Mouse (Mus musculus) forelimb bud, embryonic 11.5 days (tissue): ENCODE data around the gene B3gnt8.

Experiments used
- DNase-seq: peaks from one replicate; pipeline ENCODE4 v3.0.0-alpha.2; 2012; ENCODE audit warnings: low read depth, low spot score

The B3gnt8 gene

DNA sequence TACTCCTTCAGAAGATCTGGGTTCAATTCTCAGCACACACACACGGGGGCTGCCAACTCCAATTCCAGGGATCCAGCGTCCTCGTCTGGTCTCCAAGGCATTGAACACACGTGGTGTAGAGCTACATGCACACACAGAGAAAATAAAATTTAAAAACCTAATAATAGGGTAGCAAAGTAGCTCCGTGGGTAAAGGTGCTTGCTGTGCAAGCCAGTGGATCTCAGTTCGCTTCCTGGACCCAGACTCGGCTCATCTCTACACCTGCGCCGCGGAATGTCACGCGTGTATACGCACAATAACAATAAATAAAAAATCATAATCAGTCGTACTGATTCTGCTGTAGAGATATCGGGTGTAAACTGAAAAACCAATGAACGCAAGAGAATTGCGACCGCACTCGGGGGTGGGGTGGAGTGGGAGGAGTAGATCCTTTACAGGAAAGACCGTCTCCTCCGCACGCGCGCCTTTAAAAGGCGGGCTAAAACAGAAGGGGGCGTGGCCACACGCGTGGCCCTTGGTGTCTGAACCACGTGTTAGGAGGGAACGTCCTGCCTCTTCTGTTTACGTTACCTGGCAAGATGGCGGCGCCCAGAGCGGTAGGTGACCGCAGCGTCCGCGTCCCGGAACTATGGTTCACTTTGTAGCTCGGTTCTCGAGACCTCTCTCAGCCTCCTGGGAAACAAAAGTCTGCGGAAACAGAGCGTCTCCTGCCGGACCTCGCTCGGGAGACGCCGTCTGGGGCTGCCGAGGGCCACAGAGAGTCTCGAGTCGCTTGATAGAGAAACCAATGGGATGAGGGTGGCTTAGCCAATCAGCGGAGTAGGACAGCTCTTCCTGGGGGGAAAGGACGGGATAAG, 7.4 kb upstream of the B3gnt8 start, which contains the start of gene Dmac2:
Gene Dmac2 (plus strand): TSS at position 550 of the 857 bp plus-strand sequence.
- peak; percentile 94 for DNase-seq

DNA sequence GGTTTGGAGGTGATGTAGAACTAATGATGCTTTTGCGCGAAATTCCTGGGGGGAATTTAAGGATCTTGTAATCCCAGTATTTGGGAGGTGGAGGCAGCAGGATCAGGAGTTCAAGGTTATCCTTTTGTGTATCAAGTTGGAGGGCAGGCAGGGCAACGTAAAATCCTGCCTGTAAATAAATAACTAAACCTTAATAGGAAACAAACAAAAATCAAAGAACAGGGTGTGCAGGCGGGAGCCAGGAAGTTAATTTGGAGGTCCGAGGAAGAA, 6.8 kb upstream of the B3gnt8 start:
- DNase-seq = no peak

DNA sequence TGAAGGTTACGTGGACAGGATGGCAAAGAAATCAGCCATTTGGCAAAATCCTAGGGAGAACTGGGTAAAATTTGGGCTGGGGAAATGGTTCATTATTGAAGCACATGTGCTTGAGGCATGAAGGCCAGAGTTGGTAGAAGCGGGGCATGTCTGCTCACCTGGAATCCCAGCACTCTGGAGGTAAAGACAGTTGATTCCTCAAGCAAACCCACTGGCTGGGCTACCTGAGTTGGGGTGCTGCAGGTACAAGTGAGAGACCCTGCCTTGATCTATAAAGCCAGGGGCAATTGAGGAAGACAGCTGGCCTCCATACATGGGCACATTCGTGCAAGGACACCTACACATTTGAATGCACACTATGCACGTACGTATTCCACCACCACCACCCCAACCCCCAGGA, 6.4 kb upstream of the B3gnt8 start:
- DNase-seq = no peak

DNA sequence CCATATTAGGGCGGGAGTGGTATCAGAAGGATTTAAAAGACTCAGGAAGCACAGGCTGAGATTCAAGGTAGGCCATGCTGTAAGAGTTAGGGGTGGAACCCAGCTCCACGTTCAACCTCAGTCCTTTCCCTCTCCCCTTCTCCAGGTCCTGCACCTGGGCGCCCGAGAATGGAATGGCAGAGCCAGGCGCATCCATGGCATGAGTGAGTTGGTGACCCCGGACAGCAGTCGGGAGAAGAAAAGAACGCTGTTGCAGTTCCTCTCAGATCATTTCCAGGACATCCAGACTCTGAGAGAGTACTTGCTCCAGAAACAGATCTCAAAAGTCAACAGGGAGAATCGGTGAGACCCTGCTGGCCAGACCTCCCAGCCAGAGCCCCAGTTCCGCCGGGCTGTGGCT, 5.7 kb upstream of the B3gnt8 start:
- no peak for DNase-seq

DNA sequence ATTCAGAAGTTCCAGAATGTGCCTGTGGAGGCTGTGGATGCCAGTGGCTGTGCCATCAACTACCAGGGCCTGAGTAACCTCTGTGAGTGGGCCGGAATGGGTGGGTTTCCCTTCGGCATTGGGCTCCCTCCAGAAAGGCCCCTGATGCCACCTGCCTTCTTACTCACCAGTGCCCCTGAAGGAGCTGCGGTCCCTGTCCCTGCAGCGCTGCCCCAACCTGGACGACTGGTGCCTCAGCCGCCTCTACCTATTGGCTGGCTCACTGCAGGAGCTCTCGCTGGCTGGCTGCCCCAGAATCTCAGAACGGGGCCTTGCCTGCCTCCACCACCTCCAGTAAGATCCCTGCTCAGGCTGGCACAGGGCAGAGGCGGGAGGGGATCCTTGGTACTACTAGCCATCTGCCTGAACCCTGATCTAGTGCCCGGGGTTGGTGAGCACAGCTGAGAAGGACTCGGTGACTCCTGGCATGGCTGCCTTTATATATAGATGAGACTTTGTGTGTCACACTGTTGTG, 2.5 kb upstream of the B3gnt8 start:
- DNase-seq = no peak

DNA sequence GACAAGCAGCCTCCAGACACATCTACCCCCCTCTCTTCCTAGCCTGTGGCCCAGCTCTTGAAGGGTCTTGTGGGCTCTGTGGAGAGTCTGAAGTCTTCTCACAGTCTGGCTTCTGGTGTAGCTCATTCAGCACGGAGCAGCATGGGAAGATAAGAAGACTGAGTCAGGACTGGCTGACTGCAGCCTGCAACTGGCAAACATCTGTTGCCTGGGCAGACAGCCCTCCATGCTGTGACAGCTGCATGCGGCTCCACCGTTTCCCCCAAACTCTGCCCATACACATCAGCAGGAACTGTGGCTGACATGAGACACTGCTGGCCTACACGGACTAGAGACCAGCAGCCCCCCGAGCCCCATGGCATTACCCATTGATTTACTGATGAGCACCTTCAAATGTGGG, 1.6 kb upstream of the B3gnt8 start:
- DNase-seq = no peak

DNA sequence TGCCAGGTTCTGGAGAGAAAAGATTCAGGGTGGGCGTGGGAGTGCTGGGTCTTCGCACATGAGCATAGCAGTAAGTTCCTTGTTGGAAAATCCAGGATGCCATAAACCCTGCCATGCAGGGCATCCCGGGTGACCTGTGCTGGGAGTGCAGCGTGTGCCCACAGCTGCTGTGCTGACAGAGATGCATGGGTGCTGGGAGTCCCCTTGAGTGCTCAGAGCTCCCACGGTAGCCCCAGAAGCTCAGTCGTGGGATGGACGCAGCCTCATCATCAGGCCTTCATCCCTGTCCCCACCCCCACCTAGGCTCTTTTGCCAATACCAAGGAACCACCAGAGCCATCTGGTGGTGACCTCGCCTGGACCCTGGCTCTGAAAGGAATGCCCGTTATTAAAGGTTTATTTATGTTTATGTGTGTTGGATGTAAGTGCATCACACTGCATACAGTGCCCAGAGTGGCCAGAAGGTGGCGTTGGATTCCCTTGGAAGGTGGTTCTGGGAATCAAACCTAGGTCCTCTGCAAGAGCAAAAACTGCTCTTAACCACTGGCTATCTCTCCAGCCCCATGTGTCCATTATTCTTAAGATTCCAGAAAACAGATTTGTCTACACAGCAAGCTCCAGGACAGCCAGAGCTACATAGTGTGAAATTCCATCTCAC, 732 bp upstream of the B3gnt8 start:
- DNase-seq = no peak

DNA sequence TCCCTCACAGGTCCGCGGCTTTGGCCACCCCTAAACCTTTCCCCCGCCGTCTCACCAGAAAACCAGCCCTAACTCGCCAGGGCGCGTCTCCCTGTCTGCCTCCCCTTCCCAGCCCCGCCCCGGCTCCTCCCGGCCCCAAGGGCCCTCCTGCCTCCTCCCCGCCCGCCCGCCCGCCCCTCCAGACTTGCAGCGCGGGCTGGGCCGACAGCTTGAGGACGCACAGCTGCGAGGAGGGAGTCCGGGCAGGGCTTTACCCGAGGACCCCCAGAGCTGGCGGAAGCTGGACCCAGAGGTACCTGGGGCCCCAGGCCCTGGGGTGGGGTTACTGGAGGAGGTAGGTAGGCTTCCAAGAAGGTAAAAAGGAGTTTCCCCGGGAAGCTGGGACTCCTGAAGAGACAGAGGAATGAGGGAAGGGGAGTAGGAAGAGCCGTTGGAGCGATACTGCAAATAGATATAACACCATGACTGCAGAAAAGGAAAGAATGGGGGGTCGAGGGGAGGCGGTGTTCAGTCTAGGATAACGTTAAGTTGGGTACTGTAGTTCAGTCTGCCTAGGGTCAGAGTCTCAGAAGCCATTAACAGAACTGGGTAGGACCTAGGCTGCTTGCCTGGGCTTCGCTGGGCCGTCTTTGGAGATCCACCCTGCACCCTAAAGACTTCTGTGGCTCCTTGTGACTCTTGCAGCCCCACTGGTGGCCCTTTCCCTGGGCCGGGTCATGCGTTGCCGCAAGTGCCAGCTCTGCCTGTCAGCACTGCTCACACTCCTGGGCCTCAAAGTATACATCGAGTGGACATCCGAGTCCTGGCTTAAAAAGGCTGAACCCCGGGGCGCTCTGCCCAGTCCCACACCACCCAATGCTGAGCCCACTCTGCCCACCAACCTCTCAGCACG, 1.2 kb downstream of the B3gnt8 start:
- peak; percentile 19 for DNase-seq

DNA sequence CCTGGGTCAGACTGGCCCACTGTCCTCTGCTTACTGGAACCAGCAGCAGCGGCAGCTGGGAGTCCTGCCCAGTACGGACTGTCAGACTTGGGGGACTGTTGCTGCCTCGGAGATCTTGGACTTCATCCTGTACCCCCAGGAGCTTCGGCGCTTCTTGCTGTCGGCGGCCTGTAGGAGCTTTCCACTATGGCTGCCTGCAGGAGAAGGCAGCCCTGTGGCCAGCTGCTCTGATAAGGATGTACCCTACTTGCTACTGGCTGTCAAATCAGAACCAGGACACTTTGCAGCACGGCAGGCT, 1.8 kb downstream of the B3gnt8 start:
- no peak for DNase-seq

DNA sequence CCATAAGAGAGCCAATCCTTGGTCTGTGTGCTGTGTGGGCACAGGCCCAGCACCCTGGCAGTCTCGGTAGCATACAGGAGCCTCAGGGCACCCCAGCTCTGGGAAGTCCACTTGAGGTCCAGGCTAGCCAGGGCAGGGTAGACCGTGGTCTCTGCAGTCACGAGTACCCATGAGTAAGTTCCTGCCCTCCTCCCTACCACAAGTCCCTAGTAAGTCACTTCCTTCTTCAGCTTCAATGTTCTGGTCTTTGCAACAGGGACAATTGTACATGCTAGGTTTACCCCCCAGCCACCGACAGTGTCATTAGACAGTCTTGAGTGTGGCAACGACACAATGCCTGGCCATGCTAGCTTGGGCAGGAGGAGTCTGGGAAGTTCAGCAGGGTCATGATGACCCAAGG, 6.2 kb downstream of the B3gnt8 start:
- no peak for DNase-seq

DNA sequence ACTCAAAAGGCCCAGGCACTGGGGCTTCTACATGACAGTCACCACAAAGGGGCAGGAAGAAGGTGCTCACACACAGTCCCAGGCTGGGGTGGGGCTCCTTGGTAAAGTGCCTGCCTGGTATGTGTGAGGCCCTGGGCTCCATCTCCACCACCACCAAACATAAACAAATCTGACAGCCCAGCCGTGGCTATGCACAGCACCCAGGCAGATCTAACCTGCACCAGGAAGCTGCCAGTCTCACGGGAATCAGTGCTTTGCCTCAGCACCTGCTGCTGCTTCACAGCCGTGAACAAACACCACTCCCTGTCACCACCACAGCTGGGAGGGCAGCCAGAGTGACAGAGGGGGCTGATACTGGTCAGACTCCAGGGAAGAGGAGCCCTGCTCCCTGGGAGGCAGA, 9.9 kb downstream of the B3gnt8 start:
- DNase-seq = no peak

DNA sequence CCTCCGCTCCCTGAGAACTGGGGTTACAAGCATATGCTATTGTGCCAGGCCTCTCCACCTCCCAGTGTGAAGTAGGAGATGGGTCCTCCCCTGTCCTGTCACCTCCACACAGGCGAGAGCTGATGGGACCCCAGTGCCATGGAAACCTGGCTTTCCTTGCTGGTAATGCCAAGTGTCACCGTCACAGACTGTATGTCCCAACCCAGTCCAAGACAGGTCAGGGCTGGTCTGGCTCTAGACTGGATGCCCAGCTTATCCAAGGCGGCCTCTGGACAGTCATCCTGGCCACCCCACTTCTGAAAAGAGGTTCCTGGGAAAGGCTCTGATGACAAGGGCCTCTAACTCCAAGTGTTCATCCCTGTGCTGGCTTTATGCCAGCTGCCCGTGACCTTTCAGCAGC, 10.6 kb downstream of the B3gnt8 start:
- no peak for DNase-seq

DNA sequence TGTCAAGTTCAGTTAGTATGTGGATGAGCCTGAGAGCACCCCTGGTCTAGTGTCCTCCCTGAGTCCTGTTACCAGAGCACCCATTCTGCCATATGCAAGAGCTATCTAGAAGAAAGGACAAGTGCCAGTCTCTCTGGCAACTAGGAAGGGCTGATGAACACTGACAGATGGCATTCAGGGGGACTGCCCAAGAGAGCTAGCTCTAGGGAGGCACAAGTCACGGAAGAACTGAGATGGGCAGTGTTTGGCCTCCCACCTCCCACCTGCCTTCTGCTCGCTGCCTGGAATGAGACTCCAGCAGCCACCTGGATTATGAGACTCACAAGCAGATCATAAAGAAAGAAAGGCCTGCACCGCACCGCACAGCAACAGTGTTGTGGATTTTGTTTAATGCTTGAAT, 13.3 kb downstream of the B3gnt8 start:
- DNase-seq = no peak

DNA sequence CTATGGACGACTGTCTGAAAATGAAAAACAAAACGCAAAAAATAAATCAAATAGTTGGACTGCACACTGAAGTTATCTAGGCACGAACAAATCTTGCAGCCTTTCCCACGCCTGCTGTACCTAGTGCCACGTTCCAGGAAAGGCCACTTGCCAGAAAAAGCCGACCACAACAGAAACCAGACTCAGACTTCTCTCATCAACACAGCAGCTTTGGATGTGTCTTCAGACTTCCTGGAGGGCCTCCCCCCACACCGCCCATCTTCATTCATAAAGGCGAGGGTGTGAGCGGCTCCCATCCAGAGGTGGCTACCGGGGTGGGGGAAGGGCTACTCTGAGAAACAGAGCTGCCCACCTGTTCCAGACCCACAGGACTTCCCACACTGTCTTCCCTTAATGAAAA, 17.7 kb downstream of the B3gnt8 start:
- DNase-seq = no peak

DNA sequence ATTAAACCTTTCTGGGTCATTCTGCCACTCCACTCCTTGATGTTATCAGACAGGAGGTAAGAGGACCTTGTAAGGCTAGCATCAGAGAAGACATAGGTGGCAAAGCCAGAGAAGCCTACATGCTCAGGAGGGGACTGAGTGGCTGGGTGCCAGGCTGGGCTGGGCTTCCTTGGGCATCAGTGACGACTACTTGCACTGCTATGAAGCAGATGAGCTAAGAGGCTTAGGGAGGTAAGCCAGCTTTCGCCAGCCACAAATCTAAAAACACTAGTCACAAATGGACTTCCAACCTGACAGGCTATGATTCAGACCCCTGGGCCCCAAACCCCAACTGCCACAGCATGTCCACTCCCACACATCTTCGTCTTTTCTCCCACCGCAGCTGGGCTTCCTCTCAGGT, 18.2 kb downstream of the B3gnt8 start:
- DNase-seq = no peak

DNA sequence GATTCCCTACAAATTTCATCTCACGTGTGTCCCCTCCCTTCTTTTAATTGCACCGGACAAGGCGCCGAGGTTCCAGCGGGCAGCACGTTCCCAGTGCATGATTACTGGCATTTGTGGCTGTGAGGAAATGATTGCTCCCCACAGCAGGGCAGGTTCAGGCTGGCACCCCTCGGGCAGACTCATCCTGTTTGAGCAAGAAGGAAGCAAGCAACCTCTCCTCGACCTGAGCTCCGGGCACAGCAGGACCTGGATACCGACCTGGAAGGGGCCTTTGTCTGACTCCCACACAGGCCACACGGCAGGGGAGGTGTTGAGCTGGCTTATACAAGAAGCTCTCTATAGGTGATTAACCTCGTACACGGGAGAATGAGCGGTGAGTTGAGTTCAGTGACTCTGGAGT, 18.6 kb downstream of the B3gnt8 start:
- DNase-seq = no peak

DNA sequence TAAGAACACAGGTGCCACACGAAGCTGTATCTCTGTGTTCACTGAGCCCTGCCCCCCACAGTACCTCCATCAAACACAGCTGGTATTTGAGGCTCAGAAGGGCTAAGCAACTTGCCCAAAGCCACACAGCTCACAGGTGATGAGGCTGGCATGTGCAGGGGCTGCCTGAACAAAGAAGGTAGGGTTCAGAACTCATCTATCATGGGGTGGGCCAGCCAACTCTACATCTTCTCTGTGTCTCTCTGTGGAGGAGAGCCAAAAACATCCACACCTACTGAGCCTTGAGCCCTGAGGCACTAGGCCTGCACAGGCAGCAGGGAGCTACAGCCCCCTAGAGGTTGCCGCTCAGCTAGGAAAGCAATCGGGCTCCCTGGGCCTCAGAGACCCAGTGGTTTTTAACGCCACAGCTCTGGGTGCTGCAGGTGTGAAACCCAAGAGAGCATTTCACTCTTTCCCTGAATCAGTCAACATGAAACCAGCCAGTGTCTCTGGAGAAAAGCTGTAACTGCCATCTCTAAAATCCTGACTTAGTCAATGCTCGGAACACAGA, 21.2 kb downstream of the B3gnt8 start:
- no peak for DNase-seq

DNA sequence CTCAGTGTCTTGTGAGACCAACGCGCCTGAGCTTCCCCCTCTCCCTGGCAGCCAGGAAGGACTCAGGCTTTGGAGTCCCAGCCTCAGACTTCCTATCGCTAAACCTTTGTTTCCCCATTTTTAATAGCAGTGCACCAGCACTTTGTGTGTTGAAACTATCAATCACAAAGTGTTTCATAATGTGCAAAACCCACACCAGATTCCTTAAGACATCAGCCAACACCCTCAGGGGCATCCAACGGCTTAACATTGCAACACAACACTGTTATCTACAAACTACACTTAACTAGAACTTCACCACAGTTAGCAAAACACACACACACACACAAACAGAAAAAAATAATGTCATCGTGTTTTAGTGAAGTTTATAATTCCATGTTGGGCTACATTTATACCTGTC, 23.4 kb downstream of the B3gnt8 start:
- DNase-seq = no peak

DNA sequence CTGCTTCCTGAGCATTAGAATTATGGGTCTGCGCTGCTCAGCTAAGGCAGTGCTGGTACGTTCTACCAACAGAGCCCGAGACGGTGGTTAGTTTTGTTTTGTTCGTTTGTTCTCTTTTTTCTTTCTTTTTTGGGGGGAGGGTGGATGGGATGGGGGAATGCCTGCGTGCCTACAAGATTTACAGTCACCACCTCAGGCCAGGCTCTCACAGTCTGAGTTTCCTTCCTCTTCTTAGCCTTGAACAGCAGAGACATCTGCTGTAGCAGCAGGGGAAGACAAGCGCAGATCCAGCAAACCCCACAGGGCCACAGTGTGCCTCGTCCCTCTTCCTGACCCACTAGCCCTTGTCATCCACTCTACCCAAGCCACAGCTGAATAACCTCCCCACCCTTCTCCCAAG, 24.8 kb downstream of the B3gnt8 start:
- no peak for DNase-seq

DNA sequence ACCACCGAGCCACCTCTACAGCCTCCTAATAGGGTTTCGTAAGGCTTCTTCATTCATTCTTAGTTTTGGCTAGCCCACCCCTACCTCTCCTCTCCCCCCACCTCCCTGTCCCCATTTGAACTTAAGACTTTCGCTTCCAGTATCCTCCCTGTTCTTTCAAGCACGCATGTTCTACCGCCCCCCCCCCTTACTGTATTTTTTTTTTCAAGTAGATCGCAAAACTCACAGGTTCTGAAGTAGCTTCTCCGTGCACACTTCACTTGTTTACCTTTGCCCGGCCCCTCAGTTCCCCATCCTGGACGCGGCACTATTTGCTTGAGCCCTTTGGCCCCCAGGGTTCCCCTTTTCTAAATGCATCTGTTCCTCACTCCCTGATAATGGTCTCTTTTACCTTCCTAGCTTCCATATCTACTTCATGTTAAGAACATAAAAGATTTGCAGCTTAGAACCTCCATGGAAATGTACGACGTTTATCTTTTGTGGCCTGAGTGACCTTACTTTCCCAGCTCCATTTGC, 25.8 kb downstream of the B3gnt8 start:
- no peak for DNase-seq

DNA sequence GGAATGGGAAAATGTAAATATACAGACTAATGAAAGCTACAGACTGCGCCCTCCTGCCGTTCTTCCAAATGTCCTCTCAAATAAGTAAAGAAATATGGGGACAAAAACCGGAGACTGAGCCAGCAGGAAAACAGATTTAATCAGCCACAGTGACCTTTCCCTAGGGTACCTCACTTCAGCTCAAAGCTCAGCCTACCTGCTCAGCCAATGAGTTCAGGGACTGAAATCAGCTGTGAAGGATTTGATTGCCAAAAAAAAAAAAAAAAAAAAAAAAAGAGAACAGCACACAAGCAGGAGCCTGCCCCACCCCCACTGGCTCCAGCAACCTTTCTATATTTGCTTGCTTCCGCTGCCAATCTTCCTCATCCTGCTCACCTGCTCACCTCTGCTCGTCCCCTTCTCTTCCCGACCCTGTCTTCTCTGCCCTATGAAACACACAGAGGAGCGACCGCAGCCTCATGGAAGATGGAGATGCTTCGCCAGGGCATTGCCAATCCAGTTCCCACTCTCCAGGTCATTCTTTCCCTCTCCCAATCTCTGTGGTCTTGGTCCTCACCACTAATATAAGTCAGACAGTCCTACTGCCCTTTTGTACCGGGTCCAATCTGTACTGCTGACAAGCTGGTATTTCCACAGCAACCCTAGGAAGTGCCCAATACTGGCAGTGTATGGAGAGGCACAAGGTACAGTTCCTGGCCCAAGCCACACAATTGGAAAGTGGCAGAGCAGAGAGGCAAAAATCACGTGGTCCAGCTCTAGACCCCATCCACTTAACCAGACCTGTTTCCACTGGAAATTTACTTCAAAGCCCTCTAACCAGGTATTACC, 29.4 kb downstream of the B3gnt8 start:
- DNase-seq = no peak
